Mouse (Mus musculus) stomach, postnatal 0 days (tissue): ENCODE data around the gene Khsrp. TPM values are rescaled to one million over a fixed set of nuclear protein-coding genes. Genes with fewer than 3 reads are reported as not detected.

Experiments
- ATAC-seq: fragments of 200-750 bp; cut with Nextera tagmentation; 2 replicates; pipeline ENCODE4 v1.8.0; 2017; ENCODE audit not compliant: low FRiP score, low TSS enrichment
- DNase-seq: peaks from one replicate; pipeline ENCODE4 v3.0.0-alpha.2; 2016; ENCODE audit warnings: low spot score
- H3K27ac ChIP-seq: fragments of 300-500 bp; sonication (generic); replicated peaks from 2 replicates; pipeline ENCODE4 v1.5.1; 2014; ENCODE audit warnings: mild to moderate bottlenecking, control low read depth
- H3K27me3 ChIP-seq: fragments of 300-500 bp; sonication (generic); 2 replicates; pipeline ENCODE4 v1.6.1; 2014; ENCODE audit warnings: low read length; ENCODE audit not compliant: control insufficient read depth, insufficient read depth
- H3K36me3 ChIP-seq: fragments of 300-500 bp; sonication (generic); 2 replicates; pipeline ENCODE4 v1.6.1; 2014; ENCODE audit warnings: low read length, mixed read lengths; ENCODE audit not compliant: control insufficient read depth, insufficient read depth
- H3K4me1 ChIP-seq: fragments of 300-500 bp; sonication (generic); replicated peaks from 2 replicates; pipeline ENCODE4 v1.6.1; 2014; ENCODE audit warnings: antibody characterized with exemption; ENCODE audit not compliant: control insufficient read depth, insufficient read depth
- H3K4me2 ChIP-seq: fragments of 300-500 bp; sonication (generic); replicated peaks from 2 replicates; pipeline ENCODE4 v1.6.1; 2014; ENCODE audit warnings: low read depth, mild to moderate bottlenecking, control low read depth, moderate library complexity
- H3K4me3 ChIP-seq: fragments of 300-500 bp; sonication (generic); 2 replicates; pipeline ENCODE4 v1.5.1; 2014; ENCODE audit warnings: low read depth, low read length, control low read depth
- H3K9ac ChIP-seq: fragments of 300-500 bp; sonication (generic); 2 replicates; pipeline ENCODE4 v1.6.1; 2014; ENCODE audit warnings: mild to moderate bottlenecking, low read length, control low read depth, mixed read lengths
- H3K9me3 ChIP-seq: fragments of 300-500 bp; sonication (generic); 2 replicates; pipeline ENCODE4 v1.6.1; 2016; ENCODE audit warnings: low read length; ENCODE audit not compliant: control insufficient read depth
- CTCF ChIP-seq: IDR thresholded peaks from 2 replicates; pipeline ENCODE4 v1.5.1; 2016; ENCODE audit warnings: antibody characterized with exemption, low read depth, mild to moderate bottlenecking, moderate library complexity
- EP300 ChIP-seq: optimal IDR thresholded peaks from 2 replicates; pipeline ENCODE3; 2016; ENCODE audit warnings: antibody characterized with exemption
- WGBS: fragments of 180-500 bp; shearing (Covaris S2); extraction: QIAGEN DNeasy Blood & Tissue Kit; methylation state at CpG from one replicate; pipeline ENCODE4 v1.1.7; 2014; 5-methylcytosine and 5-hydroxymethylcytosine counted together
- polyA plus RNA-seq: library from polyadenylated mRNA; unstranded; fragments of >200 nt; fragmentation: Nextera tagmentation; extraction: Ambion mirVana; gene quantifications from 2 replicates; pipeline ENCODE4 v1.2.1, GENCODE M21; 2015

Gene Khsrp
- polyA plus RNA-seq, 1 experiment from 2014 or later, result 18.2 TPM

DNA sequence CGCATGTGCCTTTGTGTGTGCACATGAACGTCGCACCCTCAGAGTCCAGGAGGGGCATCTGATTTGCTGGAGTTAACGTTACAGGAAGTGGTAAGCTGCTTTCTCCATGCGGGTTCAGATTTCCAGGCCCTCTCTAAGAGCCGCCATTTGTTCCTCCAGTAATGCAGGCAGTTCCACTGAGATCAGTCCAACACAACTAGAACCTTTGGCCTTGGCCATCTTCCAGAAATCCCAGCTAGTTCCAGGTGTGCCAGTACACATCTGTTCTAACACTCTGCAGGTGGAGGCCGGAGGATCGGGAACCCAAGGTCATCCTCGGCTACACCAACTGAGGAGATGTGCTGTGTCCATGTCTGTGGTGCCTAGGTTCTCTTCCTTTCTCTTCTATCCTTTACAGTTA lies 46.4 kb downstream of the Khsrp start:
- Histone ChIP-seq H3K4me1 (no peaks in the 10 kb centered on the region), H3K36me3 (no peaks in the 10 kb centered on the region), H3K9me3 (no peaks in the 10 kb centered on the region), H3K9ac (no peak overlapping the region), H3K27ac (no peak overlapping the region), H3K4me2 (no peak overlapping the region), H3K4me3 (no peak overlapping the region), H3K27me3 (no peaks in the 10 kb centered on the region)
- ATAC-seq (no peak), DNase-seq (peak; percentile 11)
- 74% methylated on average over 9 of the region's 9 CpGs for WGBS
- TF ChIP-seq EP300, result no peak

DNA sequence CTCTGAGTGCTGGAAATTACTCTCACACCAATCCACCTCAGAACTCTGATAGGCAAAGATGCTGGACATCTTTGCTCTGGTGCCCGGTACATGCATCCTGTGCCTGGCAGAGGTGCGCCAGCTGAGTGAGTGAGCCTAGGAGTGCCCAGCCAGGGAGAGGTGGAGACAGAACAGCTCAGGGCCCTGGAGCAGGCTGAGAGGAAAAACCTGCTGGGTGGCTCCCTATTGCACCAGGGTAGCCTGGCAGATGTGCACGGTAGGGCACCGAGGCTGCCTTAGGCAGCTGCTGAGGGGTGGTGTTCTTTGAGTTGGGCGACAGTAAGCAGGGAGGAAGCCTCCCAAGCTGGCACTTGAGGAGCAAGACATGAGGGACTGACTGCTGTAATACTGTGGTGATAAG lies 49.3 kb downstream of the Khsrp start, which contains the start of gene Acer1:
Gene Acer1 (minus strand): TSS at position 114 of the 400 bp plus-strand sequence.
- DNase-seq (peak; percentile 40), ATAC-seq (peak; percentile 66; the same call in 1 of the 2 replicates)
- peak within 1 kb of the TSS; percentile 3; the same call in 1 of the 2 replicates for H3K27ac ChIP-seq
- no peak within 1 kb of the TSS for H3K9ac ChIP-seq
- no peaks in the 10 kb centered on the region for H3K9me3 ChIP-seq
- H3K4me2 ChIP-seq, result no peak within 1 kb of the TSS
- H3K4me1 ChIP-seq, result no peaks in the 10 kb centered on the region
- 48% methylated on average over 5 of the region's 5 CpGs for WGBS
- no peaks in the 10 kb centered on the region for H3K27me3 ChIP-seq
- no peaks in the 10 kb centered on the region for H3K36me3 ChIP-seq
- H3K4me3 ChIP-seq, result 0 out of 2 replicates have a peak within 1 kb of the TSS, but pooled peaks have one; percentile 1
- no peak for TF ChIP-seq EP300

DNA sequence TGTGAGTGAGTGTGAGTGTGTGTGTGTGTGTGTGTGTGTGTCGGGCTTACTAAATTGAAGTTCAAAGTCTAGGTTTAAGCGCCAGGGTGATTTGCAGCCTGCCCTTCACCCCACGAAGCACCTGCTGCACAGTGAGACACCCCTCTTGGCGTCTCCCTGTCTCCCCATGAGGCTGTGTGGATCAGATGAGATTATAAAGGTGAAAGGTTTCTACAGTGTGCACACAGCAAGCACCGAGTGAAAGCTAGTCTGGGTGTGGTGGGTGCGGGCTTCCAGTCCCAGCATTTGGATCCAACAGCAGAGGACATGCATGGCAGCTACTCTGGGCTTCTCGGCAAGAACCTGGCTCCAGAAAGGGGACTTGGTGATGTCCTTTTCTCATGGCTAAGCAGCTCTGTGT lies 50.3 kb downstream of the Khsrp start:
- TF ChIP-seq EP300 (no peak), CTCF (no peak)
- ATAC-seq, result peak; percentile 69
- DNase-seq, result peak; percentile 27
- Histone ChIP-seq H3K27ac (no peak overlapping the region), H3K27me3 (no peaks in the 10 kb centered on the region), H3K36me3 (no peaks in the 10 kb centered on the region), H3K4me2 (no peak overlapping the region), H3K4me1 (no peaks in the 10 kb centered on the region), H3K9me3 (no peaks in the 10 kb centered on the region), H3K4me3 (0 out of 2 replicates have a peak overlapping the region, but pooled peaks have one; percentile 1), H3K9ac (no peak overlapping the region)
- WGBS, result 50% methylated on average over 7 of the region's 7 CpGs

DNA sequence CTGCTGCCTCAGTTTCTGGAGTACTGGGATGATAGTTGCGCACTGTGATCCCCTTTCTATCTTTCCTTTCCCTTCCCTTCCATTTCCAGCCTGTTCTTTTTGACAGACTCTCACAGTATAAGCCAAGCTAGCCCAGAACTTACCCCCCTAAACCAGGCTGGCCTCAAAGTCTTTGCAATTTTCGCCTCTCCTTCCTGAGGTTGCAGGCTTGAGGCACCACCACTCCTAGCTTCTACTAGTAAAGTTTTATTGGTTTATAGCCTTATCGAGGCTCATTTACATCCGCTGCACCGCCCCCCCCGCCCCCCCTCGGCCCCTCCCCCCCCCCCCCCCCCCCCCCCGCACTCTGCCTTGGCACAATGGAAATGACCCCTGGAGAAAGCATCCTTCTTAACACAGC lies 51.8 kb downstream of the Khsrp start:
- Histone ChIP-seq H3K36me3 (no peaks in the 10 kb centered on the region), H3K27ac (no peak overlapping the region)
- no peak for DNase-seq

DNA sequence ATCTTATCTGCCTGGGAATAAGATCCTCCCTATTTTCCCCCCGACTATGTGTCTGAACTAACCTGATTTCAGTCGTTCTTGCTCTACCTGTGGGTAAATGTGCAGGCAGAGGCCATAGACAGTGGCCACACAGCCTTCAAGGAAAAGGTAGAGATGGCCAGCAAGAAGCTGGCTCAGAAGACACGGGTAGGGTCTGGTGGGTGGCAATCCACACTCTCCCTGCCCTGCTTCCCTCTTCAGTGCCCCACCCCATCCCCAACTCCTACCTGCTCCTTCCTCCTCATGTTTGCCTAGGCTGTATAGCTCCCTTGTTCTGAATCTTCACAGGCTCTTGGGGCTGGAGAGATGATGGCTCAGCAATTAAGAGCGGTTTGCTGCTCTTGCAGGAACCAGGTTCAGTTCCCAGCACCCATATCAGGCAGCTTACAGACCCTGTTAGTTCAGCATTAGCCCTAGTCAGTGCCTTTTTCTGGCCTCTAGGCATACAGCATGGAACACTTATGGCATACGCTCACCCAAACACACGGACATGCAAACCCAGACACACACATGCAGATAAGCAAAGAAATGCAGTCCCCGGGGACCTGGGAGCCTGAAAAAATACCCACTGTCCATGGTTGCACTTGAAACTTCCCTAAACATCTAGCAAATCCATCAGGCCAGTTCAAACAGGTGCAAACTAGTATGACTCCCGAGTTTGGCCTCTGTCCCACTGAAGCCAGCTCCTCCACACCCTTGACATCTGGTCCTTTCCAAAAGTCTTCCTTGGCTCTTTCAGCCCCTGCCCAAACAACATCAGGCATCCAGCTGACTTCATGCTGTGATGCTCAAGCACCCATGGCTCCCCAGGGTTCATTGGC lies 54.6 kb downstream of the Khsrp start:
- TF ChIP-seq EP300 (no peak), CTCF (no peak)
- Histone ChIP-seq H3K4me2 (no peak overlapping the region), H3K27ac (no peak overlapping the region), H3K9me3 (no peaks in the 10 kb centered on the region), H3K27me3 (no peaks in the 10 kb centered on the region), H3K9ac (no peak overlapping the region), H3K4me1 (no peaks in the 10 kb centered on the region), H3K36me3 (no peaks in the 10 kb centered on the region), H3K4me3 (no peak overlapping the region)
- 58% methylated on average over 8 of the region's 8 CpGs for WGBS
- no peak for ATAC-seq
- peak; percentile 13 for DNase-seq

More for the DNA sequence above, 51.8 kb downstream of the Khsrp start:
- H3K4me1 ChIP-seq, result no peaks in the 10 kb centered on the region
- 49% methylated on average over 5 of the region's 8 CpGs for WGBS
- no peaks in the 10 kb centered on the region for H3K27me3 ChIP-seq
- H3K4me3 ChIP-seq, result no peak overlapping the region
- TF ChIP-seq CTCF (no peak), EP300 (no peak)
- no peak for ATAC-seq
- H3K9me3 ChIP-seq, result no peaks in the 10 kb centered on the region
- no peak overlapping the region for H3K9ac ChIP-seq
- no peak overlapping the region for H3K4me2 ChIP-seq

DNA sequence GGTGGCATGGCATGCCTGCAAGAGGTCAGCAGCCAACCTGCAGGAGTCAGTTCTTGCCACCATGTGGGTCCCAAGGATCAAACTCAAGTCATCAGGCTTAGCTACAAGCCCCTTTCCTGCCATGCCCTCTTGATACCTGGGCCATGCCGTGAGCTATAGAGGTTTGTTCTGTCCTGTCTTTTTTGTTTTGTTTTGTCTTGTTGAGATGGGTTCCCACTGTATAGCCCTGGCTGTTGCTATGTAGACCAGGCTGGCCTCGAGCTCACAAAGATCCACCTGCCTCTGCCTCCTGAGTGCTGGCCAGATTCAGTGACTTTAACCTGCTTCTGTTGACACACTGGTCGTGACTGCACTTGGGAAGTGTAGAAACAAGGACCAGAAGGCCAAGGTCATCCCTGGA lies 55.9 kb downstream of the Khsrp start:
- TF ChIP-seq CTCF, result no peak
- no peak for TF ChIP-seq EP300
- H3K27me3 ChIP-seq, result no peaks in the 10 kb centered on the region
- no peaks in the 10 kb centered on the region for H3K36me3 ChIP-seq
- H3K4me1 ChIP-seq, result no peaks in the 10 kb centered on the region
- WGBS, result 73% methylated on average over 3 of the region's 3 CpGs
- H3K9ac ChIP-seq, result no peak overlapping the region
- no peak for ATAC-seq
- H3K4me3 ChIP-seq, result no peak overlapping the region
- no peak overlapping the region for H3K4me2 ChIP-seq
- no peak overlapping the region for H3K27ac ChIP-seq
- DNase-seq, result peak; percentile 3
- H3K9me3 ChIP-seq, result no peaks in the 10 kb centered on the region
